Mouse (Mus musculus): ENCODE measurements around the gene Gse1. TPM values are rescaled to one million over a fixed set of nuclear protein-coding genes. Genes with fewer than 3 reads are reported as not detected.
A peak's percentile ranks its signal among the peaks of the same experiment; 100 is the strongest.

Gse1 gene
- total RNA-seq, 2 experiments from 2014 or later, result 32.6 to 34.6 TPM

GRCm38 (mm10) chr8:120292316-120293107 lies 64.3 kb downstream of the Gse1 start:
- DNase-seq, result peak in 1 of 2 experiments; percentile 69
- intact Hi-C loops (cut with DNase I), result no loop called here

- intact Hi-C loops (cut with DNase I), result no loop called here
- DNase-seq, result no peak
Measured at GRCm38 (mm10) chr8:120293421-120294357, 65.4 kb downstream of the Gse1 start.

GRCm38 (mm10) chr8:120294982-120295870 lies 67.0 kb downstream of the Gse1 start:
- DNase-seq, result no peak
- intact Hi-C loops (cut with DNase I), result no loop called here

GRCm38 (mm10) chr8:120297000-120297399 lies 68.7 kb downstream of the Gse1 start:
- intact Hi-C loops (cut with DNase I), result no loop called here
- no peak for DNase-seq

GRCm38 (mm10) chr8:120298601-120299532 lies 70.6 kb downstream of the Gse1 start:
- intact Hi-C loops (cut with DNase I), result no loop called here
- no peak for DNase-seq

GRCm38 (mm10) chr8:120300601-120301141 lies 72.4 kb downstream of the Gse1 start:
- intact Hi-C loops (cut with DNase I), result loop anchor here (2.0 kb wide), 1 partner anchor 18 kb away; no protein-coding TSS in a partner anchor
- DNase-seq, result peak; percentile 78 to 90

- no peak for DNase-seq
- intact Hi-C loops (cut with DNase I), result no loop called here
Measured at GRCm38 (mm10) chr8:120302941-120303675, 74.9 kb downstream of the Gse1 start.

GRCm38 (mm10) chr8:120304097-120304496 lies 75.8 kb downstream of the Gse1 start:
- DNase-seq, result no peak
- intact Hi-C loops (cut with DNase I), result no loop called here

GRCm38 (mm10) chr8:120305800-120306385 lies 77.6 kb downstream of the Gse1 start:
- no peak for DNase-seq
- intact Hi-C loops (cut with DNase I), result no loop called here

GRCm38 (mm10) chr8:120307103-120307502 lies 78.8 kb downstream of the Gse1 start:
- DNase-seq, result peak in 1 of 2 experiments; percentile 35
- intact Hi-C loops (cut with DNase I), result no loop called here

GRCm38 (mm10) chr8:120307528-120307927 lies 79.3 kb downstream of the Gse1 start:
- intact Hi-C loops (cut with DNase I), result no loop called here
- DNase-seq, result no peak

GRCm38 (mm10) chr8:120308131-120308530 lies 79.9 kb downstream of the Gse1 start:
- intact Hi-C loops (cut with DNase I), result no loop called here

GRCm38 (mm10) chr8:120308553-120308952 lies 80.3 kb downstream of the Gse1 start:
- DNase-seq, result peak; percentile 63 to 64

More at GRCm38 (mm10) chr8:120308131-120308530, 79.9 kb downstream of the Gse1 start:
- DNase-seq, result peak in 1 of 2 experiments; percentile 58

GRCm38 (mm10) chr8:120309326-120309725 lies 81.1 kb downstream of the Gse1 start:
- intact Hi-C loops (cut with DNase I), result no loop called here
- peak; percentile 74 to 79 for DNase-seq

More at GRCm38 (mm10) chr8:120308553-120308952, 80.3 kb downstream of the Gse1 start:
- intact Hi-C loops (cut with DNase I), result no loop called here

GRCm38 (mm10) chr8:120310063-120310462 lies 81.8 kb downstream of the Gse1 start:
- intact Hi-C loops (cut with DNase I), result no loop called here
- DNase-seq, result no peak

- no peak for DNase-seq
- intact Hi-C loops (cut with DNase I), result no loop called here
Measured at GRCm38 (mm10) chr8:120312452-120312851, 84.2 kb downstream of the Gse1 start.

- DNase-seq, result no peak
- intact Hi-C loops (cut with DNase I), result no loop called here
Measured at GRCm38 (mm10) chr8:120313674-120314073, 85.4 kb downstream of the Gse1 start.

- intact Hi-C loops (cut with DNase I), result no loop called here
- DNase-seq, result no peak
Measured at GRCm38 (mm10) chr8:120314932-120315331, 86.7 kb downstream of the Gse1 start.

Data from heart, postnatal 10 days (tissue).